Mouse (Mus musculus): ENCODE measurements around the gene Tmem175. TPM values are rescaled to one million over a fixed set of nuclear protein-coding genes. Genes with fewer than 3 reads are reported as not detected.
A peak's percentile ranks its signal among the peaks of the same experiment; 100 is the strongest.

Gene Tmem175
- total RNA-seq, 2 experiments from 2014 or later, result 6.5 to 20.5 TPM

- ATAC-seq (replicated peaks; ENCODE audit: low FRiP score, low TSS enrichment, poor library complexity, severe bottlenecking), result no peak
These were observed 21.7 kb downstream of the Tmem175 start for GRCm38 (mm10) chr5:108651136-108651720.

- ATAC-seq (replicated peaks; ENCODE audit: low FRiP score, low TSS enrichment, poor library complexity, severe bottlenecking), result peak; percentile 79
These were observed 22.3 kb downstream of the Tmem175 start for GRCm38 (mm10) chr5:108651823-108652222.

- ATAC-seq (replicated peaks; ENCODE audit: low FRiP score, low TSS enrichment, poor library complexity, severe bottlenecking), result no peak
These were observed 23.8 kb downstream of the Tmem175 start for GRCm38 (mm10) chr5:108653341-108653740.

GRCm38 (mm10) chr5:108654444-108654990 is 24.9 kb downstream of the Tmem175 start:
- ATAC-seq (replicated peaks; ENCODE audit: low FRiP score, low TSS enrichment, poor library complexity, severe bottlenecking), result no peak

- ATAC-seq (replicated peaks; ENCODE audit: low FRiP score, low TSS enrichment, poor library complexity, severe bottlenecking), result no peak
These were observed 25.8 kb downstream of the Tmem175 start for GRCm38 (mm10) chr5:108655381-108655780.

GRCm38 (mm10) chr5:108655891-108656650 is 26.5 kb downstream of the Tmem175 start:
- no peak for ATAC-seq (replicated peaks; ENCODE audit: low FRiP score, low TSS enrichment, poor library complexity, severe bottlenecking)

GRCm38 (mm10) chr5:108657406-108657805 is 27.8 kb downstream of the Tmem175 start:
- no peak for ATAC-seq (replicated peaks; ENCODE audit: low FRiP score, low TSS enrichment, poor library complexity, severe bottlenecking)

- ATAC-seq (replicated peaks; ENCODE audit: low FRiP score, low TSS enrichment, poor library complexity, severe bottlenecking), result no peak
These were observed 29.0 kb downstream of the Tmem175 start for GRCm38 (mm10) chr5:108658611-108659010.

GRCm38 (mm10) chr5:108659698-108660631 is 30.4 kb downstream of the Tmem175 start, which contains the start of gene Idua:
Gene Idua, plus strand, starts transcription at chr5:108660331.
- ATAC-seq (replicated peaks; ENCODE audit: low FRiP score, low TSS enrichment, poor library complexity, severe bottlenecking), result peak; percentile 51

GRCm38 (mm10) chr5:108660632-108661268 is 31.2 kb downstream of the Tmem175 start:
- ATAC-seq (replicated peaks; ENCODE audit: low FRiP score, low TSS enrichment, poor library complexity, severe bottlenecking), result peak; percentile 95

GRCm38 (mm10) chr5:108662772-108663171 is 33.2 kb downstream of the Tmem175 start:
- no peak for ATAC-seq (replicated peaks; ENCODE audit: low FRiP score, low TSS enrichment, poor library complexity, severe bottlenecking)

GRCm38 (mm10) chr5:108665066-108665465 is 35.5 kb downstream of the Tmem175 start:
- no peak for ATAC-seq (replicated peaks; ENCODE audit: low FRiP score, low TSS enrichment, poor library complexity, severe bottlenecking)

- ATAC-seq (replicated peaks; ENCODE audit: low FRiP score, low TSS enrichment, poor library complexity, severe bottlenecking), result no peak
These were observed 37.8 kb downstream of the Tmem175 start for GRCm38 (mm10) chr5:108667370-108667769.

GRCm38 (mm10) chr5:108668387-108668932 is 38.9 kb downstream of the Tmem175 start:
- peak; percentile 2; the same call in 1 of the 2 replicates for ATAC-seq (replicated peaks; ENCODE audit: low FRiP score, low TSS enrichment, poor library complexity, severe bottlenecking)

GRCm38 (mm10) chr5:108668977-108669936 is 39.7 kb downstream of the Tmem175 start, which contains the start of gene Dgkq:
Gene Dgkq, minus strand, starts transcription at chr5:108669672.
- peak; percentile 68 for ATAC-seq (replicated peaks; ENCODE audit: low FRiP score, low TSS enrichment, poor library complexity, severe bottlenecking)

GRCm38 (mm10) chr5:108669986-108670385 is 40.4 kb downstream of the Tmem175 start:
- no peak for ATAC-seq (replicated peaks; ENCODE audit: low FRiP score, low TSS enrichment, poor library complexity, severe bottlenecking)

GRCm38 (mm10) chr5:108670785-108671184 is 41.2 kb downstream of the Tmem175 start:
- peak; percentile 52 for ATAC-seq (replicated peaks; ENCODE audit: low FRiP score, low TSS enrichment, poor library complexity, severe bottlenecking)

GRCm38 (mm10) chr5:108671757-108672156 is 42.2 kb downstream of the Tmem175 start:
- ATAC-seq (replicated peaks; ENCODE audit: low FRiP score, low TSS enrichment, poor library complexity, severe bottlenecking), result no peak
